8 mouse cellular contexts compared by ENCODE assay signal in genomic region chr3:86687571-86688209, GRCm38 (mm10).
DNase-seq lines count a peak whose midpoint lies in the region; ATAC-seq lines count a peak whose summit lies in the region.

No protein-coding gene starts in this region.

- intact Hi-C loops in heart, postnatal 25 days (cut with DNase I): no loop called here
- intact Hi-C loops in gastrocnemius, postnatal 36 days (cut with DNase I): no loop called here

- no peaks in the 10 kb centered on the region for H3K27me3 ChIP-seq in hindbrain, embryonic 16.5 days (replicated peaks; ENCODE audit: control insufficient read depth, insufficient read depth, low read length)
- no peaks in the 10 kb centered on the region for H3K27me3 ChIP-seq in neural tube, embryonic 13.5 days

- H3K4me1 ChIP-seq in hindbrain, embryonic 16.5 days (ENCODE audit: control insufficient read depth, insufficient read depth, low read depth, low read length): peaks cover 2% of the 10 kb centered on the region; the same call in 1 of the 2 replicates
- peaks cover 17% of the 10 kb centered on the region for H3K4me1 ChIP-seq in neural tube, embryonic 13.5 days (replicated peaks)

- no peak overlapping the region for H3K4me2 ChIP-seq in hindbrain, embryonic 16.5 days (ENCODE audit: low read length)
- H3K4me2 ChIP-seq in neural tube, embryonic 13.5 days: peak overlapping the region; percentile 13; the same call in 1 of the 2 replicates

- 0 out of 2 replicates have a peak overlapping the region, but pooled peaks have one; percentile 0 for H3K27ac ChIP-seq in hindbrain, embryonic 16.5 days (ENCODE audit: low read depth, low read length)
- peak overlapping the region; percentile 63 for H3K27ac ChIP-seq in neural tube, embryonic 13.5 days (replicated peaks)

- WGBS in hindbrain, embryonic 16.5 days: 23% methylated on average over 7 of the region's 7 CpGs
- 18% methylated on average over 7 of the region's 7 CpGs for WGBS in neural tube, embryonic 13.5 days

- ATAC-seq in hindbrain, embryonic 16.5 days: peak; percentile 90
- peak; percentile 91 for ATAC-seq in neural tube, embryonic 13.5 days (ENCODE audit: low read depth)

- H3K36me3 ChIP-seq in hindbrain, embryonic 16.5 days (ENCODE audit: control insufficient read depth, insufficient read depth, low read length): no peaks in the 10 kb centered on the region
- H3K36me3 ChIP-seq in neural tube, embryonic 13.5 days: no peaks in the 10 kb centered on the region

- peak; percentile 8 to 22 for DNase-seq in heart, adult 18-20 months
- no peak for DNase-seq in heart, postnatal 25 days (ENCODE audit: low spot score)
- peak; percentile 41 for DNase-seq in embryo, embryonic 10.5 days (ENCODE audit: low spot score)
- DNase-seq in lung, postnatal 10 days: no peak
- DNase-seq in gastrocnemius, postnatal 36 days: no peak
- DNase-seq in adrenal gland, postnatal 4 days (ENCODE audit: low spot score in 2 of 2): no peak

- H3K9ac ChIP-seq in hindbrain, embryonic 16.5 days (ENCODE audit: low read depth, low read length): no peak overlapping the region
- H3K9ac ChIP-seq in neural tube, embryonic 13.5 days: 0 out of 2 replicates have a peak overlapping the region, but pooled peaks have one; percentile 0

- no peaks in the 10 kb centered on the region for H3K9me3 ChIP-seq in hindbrain, embryonic 16.5 days (ENCODE audit: control insufficient read depth, low read length)
- H3K9me3 ChIP-seq in neural tube, embryonic 13.5 days: no peaks in the 10 kb centered on the region

- H3K4me3 ChIP-seq in hindbrain, embryonic 16.5 days (ENCODE audit: low read length): no peak overlapping the region
- no peak overlapping the region for H3K4me3 ChIP-seq in neural tube, embryonic 13.5 days

Comparison
In these comparisons a context has a peak if more than half of its experiments do, and no peak if none do; other contexts are left out.
1. DNase-seq: peak in heart, adult 18-20 months (2 of 2) and embryo, embryonic 10.5 days (single experiment); none in heart, postnatal 25 days (single experiment), lung, postnatal 10 days (single experiment), gastrocnemius, postnatal 36 days (0 of 2) and adrenal gland, postnatal 4 days (0 of 2).